ENCODE assay signal across 17 mouse cellular contexts in the genomic region with DNA sequence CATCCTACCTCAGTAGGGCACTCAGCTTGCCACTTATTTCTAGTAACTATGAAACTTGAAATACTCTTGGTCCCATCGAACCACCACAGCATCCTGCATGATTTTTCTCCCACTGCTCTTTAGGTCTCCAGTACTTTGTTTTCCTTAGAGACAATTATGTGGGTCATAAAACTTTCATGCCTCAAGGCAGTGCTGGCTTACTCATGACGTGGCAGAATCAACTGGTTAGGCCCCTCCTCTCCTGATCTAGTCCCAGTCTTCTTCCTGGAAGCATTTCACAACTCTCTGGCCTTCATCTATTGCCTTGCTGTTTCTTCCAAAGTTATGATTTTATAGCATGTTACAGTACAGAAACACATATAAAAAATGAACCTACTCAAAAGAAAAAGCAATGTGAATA.
DNase-seq lines count a peak whose midpoint lies in the region; ATAC-seq and TF ChIP-seq lines count a peak whose summit lies in the region.
"Had no signal": no experiment of that assay in that cellular context is flagged by ENCODE, and none has a peak within 500 bp of the region (broad histone marks: within the 10 kb centered on the region; RNA-seq: fewer than 3 reads in every experiment).

No protein-coding gene starts in this region.

- peak; percentile 23; the same call in 1 of the 2 replicates for ATAC-seq in kidney, embryonic 16.5 days (ENCODE audit: low FRiP score, low TSS enrichment)
- ATAC-seq in Patski, result peak; percentile 100
- ATAC-seq in megakaryocyte progenitor cell, adult 5-6 weeks (replicated peaks; ENCODE audit: poor library complexity), result peak; percentile 48
- ATAC-seq in forebrain, embryonic 13.5 days, result no peak
- ATAC-seq: forebrain, postnatal 0 days had no signal

- CTCF ChIA-PET in Patski (lab: Charles Lee), result no interaction called here

- H3K4me1 ChIP-seq in kidney, embryonic 16.5 days (ENCODE audit: insufficient read depth, low read length), result no peaks in the 10 kb centered on the region
- H3K4me1 ChIP-seq in forebrain, embryonic 13.5 days, result no peaks in the 10 kb centered on the region
- H3K4me1 ChIP-seq: embryonic facial prominence, embryonic 13.5 days; forebrain, embryonic 12.5 days; heart, embryonic 12.5 days; hindbrain, embryonic 10.5 days had no signal

- H3K9ac ChIP-seq in kidney, embryonic 16.5 days (replicated peaks; ENCODE audit: low read length), result no peak overlapping the region
- H3K9ac ChIP-seq in forebrain, embryonic 13.5 days, result no peak overlapping the region
- H3K9ac ChIP-seq: embryonic facial prominence, embryonic 13.5 days; forebrain, embryonic 12.5 days; forebrain, postnatal 0 days; heart, embryonic 12.5 days; hindbrain, embryonic 14.5 days had no signal

- no peaks in the 10 kb centered on the region for H3K27me3 ChIP-seq in kidney, embryonic 16.5 days (ENCODE audit: insufficient read depth, low read length)
- H3K27me3 ChIP-seq in Patski, result no peaks in the 10 kb centered on the region
- H3K27me3 ChIP-seq in forebrain, embryonic 13.5 days, result no peaks in the 10 kb centered on the region
- H3K27me3 ChIP-seq: embryonic facial prominence, embryonic 13.5 days; forebrain, embryonic 12.5 days; heart, embryonic 12.5 days had no signal

- H3K9me3 ChIP-seq in kidney, embryonic 16.5 days (ENCODE audit: low read length), result no peaks in the 10 kb centered on the region
- H3K9me3 ChIP-seq in forebrain, embryonic 13.5 days (replicated peaks), result no peaks in the 10 kb centered on the region
- H3K9me3 ChIP-seq: embryonic facial prominence, embryonic 13.5 days; forebrain, embryonic 12.5 days; heart, embryonic 12.5 days; hindbrain, embryonic 10.5 days had no signal

- POLR2A ChIA-PET in Patski (lab: Charles Lee), result interaction anchor here (1.0 kb wide), 1 partner anchor 46 kb away, joined by 3 read pairs; no protein-coding TSS in a partner anchor

- TF ChIP-seq CTCF in Patski (IDR thresholded peaks at IDR 0.05), result no peak

- no peak overlapping the region for H3K27ac ChIP-seq in kidney, embryonic 16.5 days (ENCODE audit: low read length)
- no peak overlapping the region for H3K27ac ChIP-seq in forebrain, embryonic 13.5 days
- H3K27ac ChIP-seq: embryonic facial prominence, embryonic 13.5 days; forebrain, embryonic 12.5 days; hindbrain, embryonic 10.5 days; hindbrain, embryonic 14.5 days had no signal

- no peak overlapping the region for H3K4me2 ChIP-seq in kidney, embryonic 16.5 days (replicated peaks; ENCODE audit: low read depth, low read length)
- no peak overlapping the region for H3K4me2 ChIP-seq in forebrain, embryonic 13.5 days
- H3K4me2 ChIP-seq: embryonic facial prominence, embryonic 13.5 days; forebrain, embryonic 12.5 days; heart, embryonic 12.5 days; hindbrain, embryonic 14.5 days had no signal

- 0 out of 2 replicates have a peak, but pooled peaks cover 1% of the 10 kb centered on the region for H3K36me3 ChIP-seq in kidney, embryonic 16.5 days (ENCODE audit: insufficient read depth, low read length)
- no peaks in the 10 kb centered on the region for H3K36me3 ChIP-seq in forebrain, embryonic 13.5 days (ENCODE audit: poor library complexity, severe bottlenecking)
- H3K36me3 ChIP-seq: embryonic facial prominence, embryonic 13.5 days; forebrain, embryonic 12.5 days; heart, embryonic 12.5 days; hindbrain, embryonic 10.5 days had no signal

- in situ Hi-C loops in Patski (cut with MboI; ENCODE audit: low pct_unique_long_range_greater_than_20kb), result no loop called here

- no peak overlapping the region for H3K4me3 ChIP-seq in kidney, embryonic 16.5 days (ENCODE audit: low read length)
- no peak overlapping the region for H3K4me3 ChIP-seq in forebrain, embryonic 13.5 days
- H3K4me3 ChIP-seq: embryonic facial prominence, embryonic 13.5 days; forebrain, embryonic 12.5 days; heart, embryonic 12.5 days; hindbrain, embryonic 10.5 days had no signal

- WGBS in kidney, embryonic 16.5 days, result 35% methylated on average over 2 of the region's 2 CpGs
- WGBS in forebrain, embryonic 13.5 days, result 78% methylated on average over 2 of the region's 2 CpGs

- peak; percentile 13 for DNase-seq in adrenal gland, postnatal 14 days
- DNase-seq in adrenal gland, postnatal 25 days, result no peak
- DNase-seq in kidney, postnatal 10 days, result no peak
- DNase-seq in Patski (ENCODE audit: low read depth, low spot score), result peak; percentile 39
- DNase-seq: cerebellum, adult 11-12 months; cerebellum, adult 9-10 months; cerebellum, postnatal 25 days; forebrain, postnatal 0 days; gastrocnemius, postnatal 14 days had no signal

Comparison
In these comparisons a context has a peak if more than half of its experiments do, and no peak if none do; other contexts are left out.
1. DNase-seq: peak in adrenal gland, postnatal 14 days (single experiment) and Patski (single experiment); none in adrenal gland, postnatal 25 days (single experiment) and kidney, postnatal 10 days (single experiment).